Mouse (Mus musculus) liver, adult 2 months (tissue): ENCODE data around the gene Kctd6. TPM values are rescaled to one million over a fixed set of nuclear protein-coding genes. Genes with fewer than 3 reads are reported as not detected.

Experiments used
- DNase-seq: peaks from one replicate; pipeline ENCODE4 v3.0.0-alpha.2; 2011; ENCODE audit warnings: low read depth, low spot score; ENCODE audit errors: extremely low read depth
- H3K27ac ChIP-seq: fragments of 200-500 bp; replicated peaks from 2 replicates; pipeline ENCODE4 v1.5.1; 2012; ENCODE audit warnings: low read depth, mild to moderate bottlenecking, control low read depth, inconsistent platforms, low read length; ENCODE audit not compliant: insufficient read depth
- H3K27me3 ChIP-seq: fragments of 200-500 bp; 2 replicates; pipeline ENCODE4 v1.6.1; 2012; ENCODE audit warnings: mild to moderate bottlenecking, moderate library complexity, low read length, inconsistent platforms; ENCODE audit not compliant: control insufficient read depth, insufficient read depth
- H3K36me3 ChIP-seq: fragments of 200-500 bp; 2 replicates; pipeline ENCODE4 v1.6.1; 2012; ENCODE audit warnings: low read length, inconsistent platforms; ENCODE audit not compliant: control insufficient read depth, insufficient read depth
- H3K4me1 ChIP-seq: fragments of 200-500 bp; 2 replicates; pipeline ENCODE4 v1.6.1; 2011; ENCODE audit warnings: low read length; ENCODE audit not compliant: control insufficient read depth, insufficient read depth
- H3K4me3 ChIP-seq: fragments of 200-500 bp; 2 replicates; pipeline ENCODE4 v1.5.1; 2011; ENCODE audit warnings: low read depth, mild to moderate bottlenecking, control low read depth, low read length, moderate library complexity; ENCODE audit not compliant: insufficient read depth
- H3K79me2 ChIP-seq: fragments of 200-500 bp; 2 replicates; pipeline ENCODE4 v1.6.1; 2012; ENCODE audit warnings: inconsistent platforms, mild to moderate bottlenecking, low read length, moderate library complexity; ENCODE audit not compliant: control insufficient read depth, insufficient read depth
- H3K9ac ChIP-seq: fragments of 200-500 bp; 2 replicates; pipeline ENCODE4 v1.6.1; 2012; ENCODE audit warnings: low read depth, mild to moderate bottlenecking, control low read depth, inconsistent platforms, low read length
- CTCF ChIP-seq: fragments of 200-500 bp; IDR thresholded peaks from 2 replicates; pipeline ENCODE4 v1.5.1; 2011; ENCODE audit warnings: low read depth, low read length, control low read depth
- POLR2A ChIP-seq: fragments of 200-500 bp; IDR thresholded peaks from 2 replicates; pipeline ENCODE4 v1.6.1; 2011; ENCODE audit warnings: low read length, control low read depth; ENCODE audit not compliant: insufficient read depth; ENCODE audit errors: extremely low read depth
- WGBS: fragments of 180-500 bp; shearing (Covaris S2); methylation state at CpG from one replicate; pipeline ENCODE4 v1.1.7; 2018; 5-methylcytosine and 5-hydroxymethylcytosine counted together
- polyA plus RNA-seq: library from polyadenylated mRNA; depleted of rRNA; stranded (reverse); fragments of >200 nt; gene quantifications from 2 replicates; pipeline ENCODE4 v1.2.3, GENCODE M21; 2012
- total RNA-seq: library from RNA; depleted of rRNA; stranded (reverse); fragments of >200 nt; gene quantifications from 2 replicates; pipeline ENCODE4 v1.2.3, GENCODE M21; 2014

The Kctd6 gene
- total and polyA plus RNA-seq, 2 experiments, result 5.1 to 5.2 TPM

DNA sequence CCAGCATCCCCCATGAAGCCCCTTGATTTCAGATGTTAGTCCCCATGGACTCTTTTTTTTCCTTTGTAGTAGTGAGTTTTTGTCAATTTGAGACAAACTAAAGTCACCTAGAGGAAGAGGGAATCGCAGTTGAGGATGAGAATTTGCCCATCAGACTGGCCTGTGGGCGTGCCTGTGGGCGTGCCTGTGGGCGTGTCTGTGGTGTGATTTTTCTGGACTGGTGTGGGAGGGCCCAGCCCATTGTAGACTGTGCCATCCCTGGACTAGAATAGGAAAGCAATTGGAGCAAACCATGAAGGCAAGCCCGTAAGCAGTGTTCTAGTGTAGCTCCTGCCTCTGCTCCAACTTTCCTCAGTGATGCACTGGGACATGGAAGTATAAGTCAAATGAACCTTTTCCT, 37.7 kb upstream of the Kctd6 start:
- 0 out of 2 replicates have a peak, but pooled peaks cover 2% of the 10 kb centered on the region for H3K36me3 ChIP-seq

DNA sequence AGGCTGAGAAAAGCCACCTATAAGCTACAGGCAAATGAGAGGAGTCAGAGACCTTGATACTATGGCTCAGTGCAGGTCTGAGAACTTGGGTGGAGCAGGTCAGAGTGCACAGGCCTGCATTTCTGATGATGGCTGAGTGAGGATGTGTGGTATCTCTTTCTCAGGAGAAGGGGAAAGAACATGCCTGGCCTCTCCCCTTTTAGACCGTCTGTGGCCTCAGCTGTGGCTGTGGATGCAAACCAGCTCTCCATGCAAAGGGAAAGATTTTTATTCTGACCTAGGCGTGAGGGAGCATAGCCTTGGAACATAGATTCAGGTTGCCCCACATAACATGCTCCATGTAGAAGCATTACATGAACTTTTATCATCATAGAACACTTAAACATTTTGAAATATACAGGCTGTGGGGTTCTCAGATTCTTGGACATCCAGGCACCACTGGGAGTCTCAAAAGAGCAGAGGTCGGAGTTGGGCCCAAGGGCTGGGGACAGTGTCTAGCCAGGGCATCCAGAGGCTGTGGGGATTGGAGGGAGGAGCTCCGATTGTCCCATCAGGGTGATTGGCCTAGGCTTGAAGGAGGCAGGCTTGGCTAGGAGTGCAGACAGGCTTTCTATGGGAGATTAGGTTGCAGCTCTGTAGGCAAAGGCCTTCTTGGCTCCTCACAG, 33.4 kb upstream of the Kctd6 start:
- Histone ChIP-seq H3K4me3 (no peak overlapping the region), H3K27me3 (no peaks in the 10 kb centered on the region), H3K4me1 (no peaks in the 10 kb centered on the region), H3K36me3 (no peaks in the 10 kb centered on the region), H3K79me2 (no peaks in the 10 kb centered on the region), H3K27ac (no peak overlapping the region), H3K9ac (no peak overlapping the region)
- no peak for DNase-seq
- TF ChIP-seq CTCF, result no peak
- TF ChIP-seq POLR2A, result no peak
- WGBS, result 84% methylated on average over 4 of the region's 4 CpGs

More for the DNA sequence above, 37.7 kb upstream of the Kctd6 start:
- TF ChIP-seq POLR2A, result no peak
- TF ChIP-seq CTCF, result no peak
- Histone ChIP-seq H3K27ac (peak overlapping the region; percentile 28), H3K4me1 (peaks cover 9% of the 10 kb centered on the region; the same call in 1 of the 2 replicates), H3K79me2 (peaks cover 8% of the 10 kb centered on the region; the same call in 1 of the 2 replicates), H3K4me3 (no peak overlapping the region), H3K27me3 (no peaks in the 10 kb centered on the region), H3K9ac (no peak overlapping the region)
- DNase-seq, result peak; percentile 83
- 25% methylated on average over 5 of the region's 5 CpGs for WGBS

- peak; percentile 49 for DNase-seq
- no peak overlapping the region for H3K4me3 ChIP-seq
- no peak overlapping the region for H3K27ac ChIP-seq
- 70% methylated on average over 3 of the region's 3 CpGs for WGBS
- H3K9ac ChIP-seq, result no peak overlapping the region
- no peaks in the 10 kb centered on the region for H3K36me3 ChIP-seq
- TF ChIP-seq CTCF (peak; percentile 60; the same call in 1 of the 2 replicates), POLR2A (no peak)
- H3K4me1 ChIP-seq, result peaks cover 2% of the 10 kb centered on the region; the same call in 1 of the 2 replicates
- no peaks in the 10 kb centered on the region for H3K79me2 ChIP-seq
- no peaks in the 10 kb centered on the region for H3K27me3 ChIP-seq
These were observed 30.6 kb upstream of the Kctd6 start for GRCm38 (mm10) chr14:8183330-8183729.

- Histone ChIP-seq H3K4me1 (peaks cover 2% of the 10 kb centered on the region; the same call in 1 of the 2 replicates), H3K79me2 (no peaks in the 10 kb centered on the region), H3K36me3 (no peaks in the 10 kb centered on the region), H3K27ac (no peak overlapping the region), H3K27me3 (no peaks in the 10 kb centered on the region), H3K4me3 (no peak overlapping the region), H3K9ac (no peak overlapping the region)
- TF ChIP-seq CTCF, result no peak
- no peak for TF ChIP-seq POLR2A
- peak; percentile 54 for DNase-seq
- 77% methylated on average over 6 of the region's 6 CpGs for WGBS
These were observed 27.5 kb upstream of the Kctd6 start for GRCm38 (mm10) chr14:8186278-8187045.

DNA sequence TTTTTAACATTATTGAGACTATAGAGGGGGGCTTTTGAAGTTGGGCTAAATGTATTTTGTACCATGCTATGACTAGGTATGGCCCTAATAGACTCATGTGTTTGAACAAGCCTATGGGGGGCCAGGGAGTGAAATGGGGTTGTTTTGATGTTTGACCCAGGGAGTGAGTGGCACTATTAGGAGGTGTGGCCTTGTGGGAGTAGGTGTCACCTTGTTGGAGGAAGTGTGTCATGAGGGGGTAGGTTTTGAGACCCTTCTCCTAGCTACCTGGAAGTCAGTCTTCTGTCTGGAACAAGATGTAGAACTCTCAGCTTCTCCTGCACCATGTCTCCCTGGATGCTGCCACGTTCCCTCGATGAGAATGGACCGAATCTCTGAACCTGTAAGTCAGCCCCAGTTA, 23.4 kb upstream of the Kctd6 start:
- H3K27me3 ChIP-seq, result no peaks in the 10 kb centered on the region
- TF ChIP-seq CTCF, result no peak
- TF ChIP-seq POLR2A, result no peak
- no peaks in the 10 kb centered on the region for H3K36me3 ChIP-seq
- H3K4me3 ChIP-seq, result no peak overlapping the region
- WGBS, result 92% methylated on average over 3 of the region's 3 CpGs
- peaks cover 2% of the 10 kb centered on the region; the same call in 1 of the 2 replicates for H3K4me1 ChIP-seq
- no peak overlapping the region for H3K27ac ChIP-seq
- DNase-seq, result no peak
- no peak overlapping the region for H3K9ac ChIP-seq
- H3K79me2 ChIP-seq, result no peaks in the 10 kb centered on the region
